Mouse (Mus musculus) gastrocnemius, adult 2 months (tissue): ENCODE results near the gene Grik4. TPM values are rescaled to one million over a fixed set of nuclear protein-coding genes. Genes with fewer than 3 reads are reported as not detected.

Source experiments
- DNase-seq: peaks from one replicate; pipeline ENCODE4 v3.0.0; 2022
- H3K27ac ChIP-seq: fragments of 200-600 bp; 2 replicates; pipeline ENCODE4 v1.8.1; 2022; ENCODE audit warnings: mild to moderate bottlenecking
- H3K4me3 ChIP-seq: fragments of 200-600 bp; 2 replicates; pipeline ENCODE4 v1.8.1; 2022; ENCODE audit warnings: mild to moderate bottlenecking, moderate library complexity
- CTCF ChIP-seq: fragments of 200-600 bp; IDR thresholded peaks from 2 replicates; pipeline ENCODE4 v1.8.1; 2022; ENCODE audit warnings: antibody characterized with exemption, mild to moderate bottlenecking, moderate library complexity
- intact Hi-C: fragments of 180-260 bp; cut with DNase I; formaldehyde crosslinking; loops from one replicate; pipeline ENCODE4 v1.15.1; 2025
- total RNA-seq, 2 experiments: library from RNA; stranded (reverse); gene quantifications; 2 replicates each; pipeline ENCODE4 v1.2.3; 2021

The Grik4 gene
- total RNA-seq, 2 experiments from 2014 or later, result 0.22 TPM; not detected in 1

DNA sequence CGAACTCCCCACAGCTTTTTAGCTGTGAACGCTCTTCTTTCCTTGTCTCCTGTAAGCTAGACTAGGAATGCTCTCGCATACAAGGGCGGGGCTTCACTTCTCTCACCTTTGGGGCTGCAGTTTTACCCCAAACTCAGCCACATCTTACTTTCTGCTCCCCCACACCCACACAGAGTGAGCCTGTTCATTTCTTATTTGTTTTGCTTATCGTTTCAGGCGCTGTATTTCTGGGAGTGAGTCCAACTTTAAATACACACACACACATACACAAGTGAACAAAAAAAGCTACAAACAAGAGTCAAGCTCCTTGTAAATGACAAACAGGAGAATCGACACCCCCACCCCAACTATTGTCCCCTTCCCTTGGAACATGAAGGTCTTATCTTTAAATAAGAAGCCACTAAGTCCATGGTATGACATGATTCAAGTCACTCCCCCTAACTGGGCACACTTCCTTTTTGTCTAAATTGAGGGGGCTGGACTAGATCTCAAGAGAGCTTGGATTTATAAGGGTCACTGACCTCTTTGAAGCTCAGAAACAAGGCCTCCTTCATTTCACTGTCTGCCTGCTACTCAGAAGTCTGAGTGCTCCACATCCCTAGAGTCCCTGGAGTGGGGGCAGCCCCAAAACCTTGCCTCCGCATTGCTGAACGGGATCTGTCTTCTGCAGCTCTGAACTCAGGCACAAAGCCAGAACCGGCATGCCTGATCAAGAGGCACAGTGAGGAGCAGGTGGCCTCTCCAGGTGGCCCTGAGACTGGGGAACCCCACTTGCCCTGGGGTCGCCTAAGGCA, 79.1 kb downstream of the Grik4 start:
- intact Hi-C loops, result no loop called here
- no peak for TF ChIP-seq CTCF
- Histone ChIP-seq H3K4me3 (no peak overlapping the region), H3K27ac (no peak overlapping the region)
- DNase-seq, result no peak

GRCm38 (mm10) chr9:42863360-42863759, 80.9 kb downstream of the Grik4 start:
- H3K4me3 ChIP-seq, result no peak overlapping the region
- no peak overlapping the region for H3K27ac ChIP-seq
- TF ChIP-seq CTCF, result no peak
- no peak for DNase-seq
- intact Hi-C loops, result no loop called here

DNA sequence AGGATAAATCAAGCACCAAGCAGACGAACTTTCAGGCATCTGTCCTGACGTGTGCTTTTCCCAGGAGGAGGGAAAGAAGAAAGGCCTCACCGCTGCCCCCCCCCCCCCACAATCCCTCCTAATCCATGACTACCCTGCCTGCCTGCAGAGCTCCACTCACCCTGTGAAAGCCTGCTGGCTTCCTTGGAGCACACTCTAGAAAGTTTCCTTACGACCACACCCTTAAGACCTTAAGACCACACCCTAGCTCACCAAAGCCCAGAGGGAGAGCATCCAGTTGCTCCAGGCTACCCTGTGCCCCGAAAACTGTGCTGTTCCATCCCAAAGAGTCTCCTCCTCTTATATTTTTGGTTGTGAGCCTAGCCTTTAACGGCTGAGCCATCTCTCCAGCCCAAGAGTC, 82.6 kb downstream of the Grik4 start:
- intact Hi-C loops, result no loop called here
- H3K27ac ChIP-seq, result no peak overlapping the region
- TF ChIP-seq CTCF, result no peak
- no peak overlapping the region for H3K4me3 ChIP-seq
- no peak for DNase-seq

GRCm38 (mm10) chr9:42861238-42861637, 83.1 kb downstream of the Grik4 start:
- no peak overlapping the region for H3K4me3 ChIP-seq
- DNase-seq, result no peak
- intact Hi-C loops, result no loop called here
- TF ChIP-seq CTCF, result no peak
- H3K27ac ChIP-seq, result no peak overlapping the region

DNA sequence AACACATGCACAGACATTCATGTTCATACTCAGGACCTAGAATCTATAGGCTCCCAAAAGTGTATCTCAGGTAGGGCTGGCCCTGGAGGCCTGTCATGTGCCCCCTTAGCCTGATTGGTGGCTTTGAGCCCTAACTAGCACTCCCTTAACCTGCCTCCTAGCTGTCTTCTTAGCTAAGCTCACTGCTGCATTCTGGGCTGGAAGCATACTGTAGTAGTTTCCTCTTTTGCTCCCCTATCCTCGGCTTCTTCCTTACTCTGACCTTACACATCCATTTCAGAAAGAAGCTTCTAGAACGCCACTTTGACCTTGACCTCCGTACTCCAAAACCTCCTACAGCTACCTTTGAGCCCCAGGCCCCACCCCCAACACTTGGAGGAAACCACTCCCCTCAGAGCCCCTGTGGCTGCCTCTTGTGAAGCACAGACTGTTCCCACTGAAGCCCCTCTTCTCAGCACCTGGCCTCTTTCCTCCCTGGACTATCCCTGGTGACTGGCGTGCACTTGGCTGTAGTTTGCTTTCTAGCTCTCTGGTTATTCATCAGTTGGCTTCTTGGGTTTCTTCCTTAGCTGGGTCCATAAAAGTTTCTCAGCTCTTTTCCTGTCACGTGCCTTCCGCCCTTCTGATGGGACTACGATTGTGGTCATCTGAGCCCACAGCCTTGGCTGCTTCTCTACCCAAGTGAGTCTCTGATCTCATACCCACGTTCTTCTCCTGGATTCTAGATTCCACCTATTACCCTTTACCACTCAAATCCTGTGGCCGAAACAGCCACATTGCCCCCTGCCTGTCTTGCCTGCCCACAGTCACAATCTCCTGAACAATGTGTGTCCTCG, 84.1 kb downstream of the Grik4 start:
- Histone ChIP-seq H3K4me3 (no peak overlapping the region), H3K27ac (no peak overlapping the region)
- TF ChIP-seq CTCF, result no peak
- DNase-seq, result no peak
- intact Hi-C loops, result no loop called here

DNA sequence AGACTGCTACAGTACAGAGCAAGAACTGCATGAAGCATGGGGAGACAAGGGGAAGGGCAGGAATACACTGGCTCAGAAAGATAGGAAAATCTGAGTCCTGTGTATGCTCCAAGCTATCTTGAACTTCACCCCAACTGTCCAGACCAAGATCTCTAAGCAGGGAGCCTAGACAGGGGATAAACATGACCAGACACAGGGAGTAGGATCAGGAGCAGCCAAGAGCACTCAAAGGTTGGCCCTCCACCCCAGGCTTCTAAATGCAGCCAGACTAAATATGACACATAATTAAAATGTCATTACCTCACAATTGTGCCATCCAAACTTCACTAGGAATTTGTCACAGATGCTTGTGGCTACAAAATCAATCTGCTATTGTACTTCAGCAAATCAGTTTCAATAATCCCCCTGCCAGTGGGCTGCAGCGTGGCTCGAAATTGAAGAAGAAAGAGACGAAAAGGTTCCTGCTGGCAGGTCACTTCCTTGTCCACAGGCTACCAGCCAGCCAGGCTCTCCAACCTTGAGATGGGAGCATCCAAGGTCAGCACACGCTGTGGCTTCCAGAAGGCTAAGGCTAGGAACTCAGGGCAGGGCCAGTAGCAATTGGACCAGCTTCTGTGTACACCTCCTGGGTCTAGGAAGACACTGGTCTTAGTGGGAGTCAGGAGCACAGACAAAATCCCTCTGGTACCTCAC, 85.1 kb downstream of the Grik4 start:
- intact Hi-C loops, result no loop called here
- DNase-seq, result peak; percentile 41
- TF ChIP-seq CTCF, result no peak
- Histone ChIP-seq H3K4me3 (no peak overlapping the region), H3K27ac (no peak overlapping the region)

DNA sequence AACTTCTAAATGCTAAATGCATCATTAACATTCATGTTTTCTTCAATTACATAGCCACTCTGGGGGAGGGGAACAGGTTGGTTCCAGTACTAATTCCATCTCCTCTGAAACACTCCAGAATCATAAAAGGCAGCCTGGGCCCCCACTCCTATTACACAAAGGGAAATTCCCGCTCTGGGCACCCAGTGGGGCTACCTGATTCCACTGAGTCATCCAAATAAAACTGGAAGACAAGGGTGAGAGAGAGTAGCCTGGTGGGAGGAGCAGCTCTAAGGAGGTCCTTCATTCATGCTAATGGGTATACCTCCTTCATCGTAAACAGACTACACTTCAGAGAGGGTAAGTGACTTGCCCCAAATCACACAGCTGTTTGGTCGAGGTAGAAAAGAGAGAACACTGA, 85.7 kb downstream of the Grik4 start:
- no peak for DNase-seq
- intact Hi-C loops, result no loop called here
- TF ChIP-seq CTCF, result no peak
- Histone ChIP-seq H3K4me3 (no peak overlapping the region), H3K27ac (no peak overlapping the region)

DNA sequence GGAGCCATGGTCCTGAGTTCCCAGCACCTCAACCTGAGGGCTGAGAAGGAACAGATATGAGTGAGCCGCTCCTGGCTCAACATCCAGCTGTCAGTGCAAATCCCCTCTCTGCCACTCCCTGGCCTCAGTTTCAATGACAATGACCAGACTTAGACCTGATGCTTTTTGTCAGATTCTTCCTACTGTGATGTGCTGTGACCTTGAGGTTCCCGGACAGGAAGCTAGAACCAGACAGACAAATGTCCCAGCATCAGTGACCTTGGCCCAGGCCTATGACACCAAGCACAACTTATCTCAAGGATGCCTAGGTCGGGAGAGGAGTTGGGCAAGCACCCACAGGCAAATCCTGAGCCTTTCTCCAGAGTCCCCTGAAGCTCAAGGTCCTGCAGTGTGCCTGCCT, 86.5 kb downstream of the Grik4 start:
- DNase-seq, result no peak
- intact Hi-C loops, result no loop called here
- Histone ChIP-seq H3K27ac (no peak overlapping the region), H3K4me3 (no peak overlapping the region)
- no peak for TF ChIP-seq CTCF

DNA sequence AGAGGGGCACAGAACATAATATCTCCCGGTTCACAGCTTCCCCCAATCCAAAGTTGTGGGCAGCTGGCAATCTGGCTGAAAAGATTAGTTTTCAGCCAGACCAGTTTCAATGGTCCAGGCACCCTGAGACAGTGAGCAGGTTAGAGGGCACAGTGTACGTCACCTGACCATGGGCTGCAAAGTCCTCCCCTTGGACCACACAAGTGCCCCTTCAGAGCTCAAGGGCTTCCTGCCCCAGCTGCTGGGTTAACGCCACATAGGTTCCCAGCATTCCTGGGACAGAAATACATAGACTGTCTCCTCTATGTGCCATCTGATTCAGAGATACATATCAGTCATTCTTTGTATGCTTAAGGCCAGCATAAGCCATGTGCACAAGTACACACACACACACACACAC, 91.2 kb downstream of the Grik4 start:
- DNase-seq, result no peak
- Histone ChIP-seq H3K4me3 (no peak overlapping the region), H3K27ac (no peak overlapping the region)
- TF ChIP-seq CTCF, result no peak
- intact Hi-C loops, result no loop called here

DNA sequence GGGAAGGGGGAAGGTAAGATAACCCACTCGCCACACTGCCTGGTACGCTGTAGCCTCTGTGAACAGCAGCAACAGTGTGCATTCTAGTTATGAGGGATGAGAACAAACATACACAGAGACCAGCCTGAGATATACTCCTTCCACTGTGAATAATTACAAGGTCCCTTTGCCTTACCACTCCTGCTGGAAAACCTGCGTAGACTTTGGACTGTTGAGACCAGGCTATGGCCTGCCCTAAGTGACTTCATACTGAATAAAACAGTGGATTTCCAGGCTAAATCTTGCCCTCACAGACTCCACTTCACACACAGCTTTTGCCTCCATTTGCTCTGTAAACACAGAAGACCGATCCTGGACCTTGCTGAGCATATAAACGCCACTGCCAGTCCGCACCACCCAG, 94.2 kb downstream of the Grik4 start:
- intact Hi-C loops, result no loop called here
- no peak for DNase-seq
- Histone ChIP-seq H3K27ac (no peak overlapping the region), H3K4me3 (no peak overlapping the region)
- TF ChIP-seq CTCF, result no peak

GRCm38 (mm10) chr9:42848061-42848460, 96.2 kb downstream of the Grik4 start:
- intact Hi-C loops, result no loop called here
- no peak for DNase-seq
- TF ChIP-seq CTCF, result no peak
- Histone ChIP-seq H3K27ac (no peak overlapping the region), H3K4me3 (no peak overlapping the region)

DNA sequence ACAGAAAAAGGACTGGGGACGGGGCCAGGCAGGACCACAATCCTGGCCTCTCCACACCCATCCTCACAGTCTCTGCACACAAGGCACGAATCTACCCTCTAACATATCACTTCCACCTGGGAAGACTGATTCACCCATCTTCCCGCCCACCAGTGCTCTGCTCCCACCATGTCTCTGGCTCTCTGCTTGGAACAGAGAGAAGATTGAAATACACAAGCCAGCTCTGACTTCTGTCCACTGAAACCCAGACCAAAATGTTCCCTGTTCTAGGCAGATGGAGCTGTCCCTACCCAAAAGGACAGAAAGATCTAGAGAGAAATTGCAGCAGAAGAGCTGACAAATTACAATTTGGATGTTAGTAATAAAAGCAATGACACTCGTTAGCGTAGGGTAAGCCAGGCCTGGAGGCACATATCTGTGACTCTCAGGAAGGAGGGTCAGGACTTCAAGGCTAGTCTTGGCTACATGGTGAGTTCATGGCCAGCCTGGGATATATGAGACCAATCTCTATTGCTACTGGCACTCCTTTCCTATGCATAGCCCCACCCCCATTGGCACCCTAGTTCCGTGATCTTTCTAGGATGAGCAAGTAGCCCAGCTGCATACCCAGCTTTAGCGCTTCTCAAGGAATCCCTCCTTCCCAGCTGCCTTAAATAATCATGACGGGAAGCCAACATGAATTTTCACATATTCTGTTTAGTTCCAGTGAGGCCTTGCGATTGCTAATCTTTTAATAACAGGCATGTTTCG, 97.4 kb downstream of the Grik4 start:
- intact Hi-C loops, result no loop called here
- no peak for DNase-seq
- Histone ChIP-seq H3K27ac (no peak overlapping the region), H3K4me3 (no peak overlapping the region)
- no peak for TF ChIP-seq CTCF
